Mouse (Mus musculus): Measurements from ENCODE around the gene Atl2.

Gene Atl2

GRCm38 (mm10) chr17:79825241-79826030, 70.5 kb downstream of the Atl2 start:
- peak; percentile 78 for DNase-seq (ENCODE audit: extremely low read depth, insufficient read length, low spot score)

- no peak for DNase-seq (ENCODE audit: extremely low read depth, insufficient read length, low spot score)
These were observed 71.5 kb downstream of the Atl2 start for GRCm38 (mm10) chr17:79824406-79824805.

DNA sequence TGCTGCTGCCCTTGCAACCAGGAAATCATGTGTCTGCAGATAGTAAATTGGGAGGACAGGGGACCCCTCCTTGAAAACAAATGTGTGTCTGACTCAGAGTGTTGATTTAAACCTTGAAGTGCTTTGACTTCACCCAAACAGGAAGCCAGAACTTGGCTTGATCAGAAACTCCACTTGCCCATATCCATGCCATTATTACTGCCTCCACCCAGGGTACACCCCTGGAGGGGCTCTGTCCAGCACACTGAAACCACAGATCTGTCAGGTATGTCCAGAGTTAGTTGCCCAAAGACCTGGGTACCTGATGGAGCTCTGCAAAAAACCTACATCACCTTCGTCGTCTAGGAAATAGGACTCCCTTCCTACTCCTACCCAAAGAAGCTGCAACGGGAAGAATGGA, 77.0 kb downstream of the Atl2 start:
- no peak for DNase-seq (ENCODE audit: extremely low read depth, insufficient read length, low spot score)

DNA sequence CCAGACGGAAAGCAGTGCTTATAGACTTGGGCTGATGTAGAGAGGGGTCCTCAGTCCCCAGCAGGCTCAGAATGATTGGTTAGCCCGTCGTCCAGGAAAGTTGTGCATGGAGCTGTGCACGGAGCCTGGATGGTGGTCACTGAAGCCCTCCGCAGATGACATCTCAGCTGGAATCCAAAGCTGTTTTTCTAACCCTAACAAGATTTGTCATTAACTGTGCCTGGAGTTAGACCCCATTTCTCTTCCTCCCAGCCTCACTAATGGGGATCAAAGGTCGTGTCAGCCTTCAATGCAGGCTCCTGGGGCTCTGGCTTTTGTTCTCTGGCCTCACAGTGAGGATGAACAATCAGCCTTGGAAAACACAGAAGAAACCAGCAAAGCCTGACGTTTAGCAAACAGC, 77.9 kb downstream of the Atl2 start:
- DNase-seq (ENCODE audit: extremely low read depth, insufficient read length, low spot score), result no peak

- no peak for DNase-seq (ENCODE audit: extremely low read depth, insufficient read length, low spot score)
These were observed 78.4 kb downstream of the Atl2 start for GRCm38 (mm10) chr17:79817551-79817950.

DNA sequence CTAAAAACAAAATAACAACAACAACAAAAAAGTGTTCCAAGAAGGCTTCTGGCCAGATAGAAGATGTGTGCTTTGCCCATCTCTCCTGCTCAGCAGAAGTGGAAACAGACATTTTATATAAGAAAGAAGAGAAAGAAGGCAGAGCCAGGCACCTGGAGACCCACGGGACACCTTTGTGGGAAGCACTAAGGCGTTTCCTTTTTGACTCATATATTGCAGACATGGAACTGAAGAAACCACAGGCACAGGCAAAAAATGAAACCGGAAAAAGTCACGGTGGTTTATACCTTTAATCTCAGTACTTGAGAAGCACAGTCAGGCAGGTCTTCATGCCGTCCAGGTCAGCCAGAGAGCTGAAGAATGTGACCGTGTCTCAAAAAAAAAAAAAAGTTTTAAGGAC, 79.0 kb downstream of the Atl2 start:
- no peak for DNase-seq (ENCODE audit: extremely low read depth, insufficient read length, low spot score)

DNA sequence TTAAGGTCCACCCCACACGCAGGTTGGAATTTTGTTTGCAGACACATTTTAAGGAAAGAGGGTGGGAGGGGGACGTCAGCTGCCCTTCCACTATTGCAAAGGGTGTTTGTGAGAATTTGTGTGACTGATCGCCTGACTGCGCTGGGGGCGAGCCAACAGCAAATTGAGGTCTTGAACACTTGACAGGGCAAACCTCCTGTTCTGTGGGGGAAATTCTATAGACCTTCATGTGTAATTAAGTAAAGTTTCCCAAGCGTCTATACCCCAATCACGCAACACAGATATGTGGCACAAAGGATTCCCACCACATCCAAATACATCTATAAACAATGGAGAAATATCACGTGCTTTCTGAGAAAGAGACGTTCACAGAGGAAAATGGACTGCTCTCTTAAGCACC, 85.5 kb downstream of the Atl2 start:
- DNase-seq (ENCODE audit: extremely low read depth, insufficient read length, low spot score), result no peak

DNA sequence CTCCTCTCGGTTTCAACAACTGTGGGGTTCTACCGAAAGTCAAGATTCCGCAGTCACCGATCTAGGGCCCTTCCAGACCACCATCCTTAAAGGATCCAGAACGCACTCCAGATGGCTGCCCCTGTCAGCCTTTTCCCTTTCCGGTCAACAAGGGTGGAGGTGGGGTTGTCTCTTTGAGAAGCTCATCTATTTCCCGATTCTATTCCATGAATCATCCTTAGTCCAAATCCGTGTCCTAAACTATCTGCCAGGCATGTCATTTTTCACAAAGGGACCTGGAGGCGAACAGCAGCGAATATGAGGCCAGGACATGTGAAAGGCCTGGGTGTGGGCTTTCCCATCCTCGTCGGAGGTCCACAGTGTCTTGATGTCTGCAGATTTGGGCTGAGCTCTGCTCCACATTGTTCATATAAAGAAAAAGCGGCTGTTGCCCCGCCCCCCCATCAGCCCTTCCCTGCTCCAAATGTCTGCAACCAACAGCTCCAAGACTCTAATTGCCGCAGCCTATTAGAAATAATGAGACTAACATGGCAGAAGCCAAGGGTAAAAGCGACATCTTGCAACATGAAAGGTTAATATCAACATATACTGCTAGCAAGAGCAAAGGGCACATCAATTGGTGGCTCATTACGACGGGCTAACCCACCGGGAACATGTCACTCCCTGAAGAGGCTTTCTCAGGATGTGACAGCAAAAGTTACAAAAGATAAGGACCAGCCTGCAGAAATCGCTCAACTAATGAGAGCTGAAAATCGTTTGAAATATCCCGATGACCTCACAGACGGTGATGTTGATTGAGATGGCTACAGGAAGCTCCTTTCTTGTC, 86.2 kb downstream of the Atl2 start:
- no peak for DNase-seq (ENCODE audit: extremely low read depth, insufficient read length, low spot score)

DNA sequence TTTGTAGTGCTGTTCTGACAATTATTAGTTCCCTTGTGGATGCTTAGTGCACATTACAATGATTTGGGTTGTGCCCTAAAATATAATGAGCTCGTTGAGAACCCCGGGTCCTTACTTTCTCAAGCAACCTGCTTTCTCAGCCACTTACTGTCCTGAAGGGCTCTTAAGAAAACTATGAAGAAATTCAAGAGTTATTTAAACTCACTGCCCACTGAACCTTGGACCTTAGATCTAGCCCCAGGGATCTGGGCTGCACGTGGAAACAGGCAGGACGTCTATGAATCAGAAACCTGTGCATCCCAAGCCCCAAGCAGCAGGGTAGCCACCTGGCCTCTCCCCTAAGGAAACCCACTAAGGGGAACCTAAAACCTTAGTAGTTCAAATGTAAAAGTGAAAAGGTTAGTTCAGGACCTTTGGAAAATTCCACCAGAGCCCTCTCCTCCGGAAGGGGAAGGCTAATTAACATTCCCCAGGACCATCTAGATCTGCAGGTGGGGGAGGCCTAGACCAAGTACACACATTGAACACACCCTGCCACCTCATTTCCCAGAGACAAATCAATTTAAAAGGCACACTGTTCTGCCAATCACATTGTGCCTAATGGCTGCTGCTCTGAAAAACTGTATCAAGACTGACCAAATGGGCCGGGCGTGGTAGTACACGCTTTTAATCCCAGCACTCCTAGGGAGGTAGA, 88.5 kb downstream of the Atl2 start:
- DNase-seq (ENCODE audit: extremely low read depth, insufficient read length, low spot score), result no peak

- DNase-seq (ENCODE audit: extremely low read depth, insufficient read length, low spot score), result no peak
These were observed 91.2 kb downstream of the Atl2 start for GRCm38 (mm10) chr17:79804747-79805146.

- DNase-seq (ENCODE audit: extremely low read depth, insufficient read length, low spot score), result no peak
These were observed 93.9 kb downstream of the Atl2 start for GRCm38 (mm10) chr17:79802056-79802455.

DNA sequence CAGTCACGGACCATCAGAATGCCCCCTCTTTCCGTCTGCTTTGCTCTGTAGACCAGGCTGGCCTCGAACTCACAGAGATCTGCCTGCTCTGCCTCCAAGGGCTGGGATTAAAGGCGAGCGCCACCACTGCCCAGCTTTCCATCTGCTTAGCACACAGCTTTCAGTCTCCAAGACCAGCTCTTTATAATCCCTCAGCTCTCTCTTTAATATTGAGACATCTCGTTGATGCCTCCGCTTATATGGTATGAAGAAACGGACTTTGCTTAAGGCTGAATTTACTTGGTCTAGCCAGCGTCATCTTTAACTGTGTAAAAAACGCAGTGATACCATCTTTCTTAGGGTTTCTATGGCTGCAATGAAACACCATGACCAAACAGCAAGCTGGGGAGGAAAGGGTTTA, 97.1 kb downstream of the Atl2 start:
- no peak for DNase-seq (ENCODE audit: extremely low read depth, insufficient read length, low spot score)

Data from 3134 (cell line).